ENCODE assay signal across 17 mouse cellular contexts in the genomic region with DNA sequence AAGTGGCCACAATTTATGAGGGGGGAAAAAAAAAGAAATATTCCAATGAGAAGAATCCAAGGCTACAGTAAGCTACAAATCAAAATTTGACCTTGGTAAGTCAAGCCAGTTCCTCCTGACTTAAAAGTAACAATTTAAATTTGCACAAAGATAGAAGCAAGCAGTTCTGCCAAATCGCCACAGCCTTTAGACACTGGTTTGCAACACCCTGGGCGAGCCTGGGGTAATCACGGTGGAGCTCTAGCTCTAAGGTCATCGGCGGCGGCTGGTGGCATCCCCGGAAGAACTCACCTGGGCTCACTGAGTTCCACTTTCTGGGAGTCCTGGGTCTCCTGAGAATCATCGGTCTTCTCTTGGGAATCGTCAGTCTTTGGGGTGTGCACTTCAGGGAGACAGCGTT. TPM values are rescaled to one million over a fixed set of nuclear protein-coding genes. Genes with fewer than 3 reads are reported as not detected.
DNase-seq lines count a peak whose midpoint lies in the region.
"Had no signal": no experiment of that assay in that cellular context is flagged by ENCODE, and none has a peak within 500 bp of the region (broad histone marks: within the 10 kb centered on the region; RNA-seq: fewer than 3 reads in every experiment).

No protein-coding gene starts in this region.

- DNase-seq in adrenal gland, adult 2 months: peak; percentile 23
- no peak for DNase-seq in adrenal gland, postnatal 10 days
- peak; percentile 41 for DNase-seq in adrenal gland, postnatal 14 days
- DNase-seq in adrenal gland, postnatal 4 days (ENCODE audit: low spot score in 2 of 2): no peak
- peak; percentile 20 to 40 for DNase-seq in adrenal gland, postnatal 36 days
- no peak for DNase-seq in gastrocnemius, postnatal 25 days
- DNase-seq: cerebellum, adult 11-12 months; cerebellum, adult 2 months; cerebellum, adult 9-10 months; cerebellum, postnatal 10 days; cerebellum, postnatal 25 days; forebrain, postnatal 0 days had no signal

RNA-seq across cellular contexts. Expression of gene Il17f, which starts 14.1 kb away (rescaled TPM):
- total RNA-seq in adrenal gland, adult 2 months (2021): not detected
- polyA plus RNA-seq in adrenal gland, adult 2 months (2012; rRNA removed): not detected in 2 replicates
- not detected for total RNA-seq in adrenal gland, postnatal 10 days (2021)
- total RNA-seq in adrenal gland, postnatal 14 days (2021): not detected in 2 replicates
- total RNA-seq in adrenal gland, postnatal 4 days (2021): under 1 TPM in 1 of 2 experiments, not detected in 1; 0.68 TPM
- not detected for total RNA-seq in adrenal gland, postnatal 36 days (2021)
- not detected for total RNA-seq in gastrocnemius, postnatal 25 days (2021)
- total RNA-seq: forebrain, postnatal 0 days; MEL had no signal
- polyA plus RNA-seq: C2C12; cerebellum, adult 2 months; cortical plate, adult 2 months; embryonic facial prominence, embryonic 14.5 days; forebrain, embryonic 15.5 days; forebrain, postnatal 0 days had no signal

RNA-seq across cellular contexts. Expression of gene Mcm3, which starts 15.6 kb away (rescaled TPM):
- total RNA-seq in adrenal gland, adult 2 months (2021): 10 to 100 TPM; 12.6 to 13.6 TPM
- 4.7 and 6.7 TPM in 2 replicates for polyA plus RNA-seq in adrenal gland, adult 2 months (2012; rRNA removed)
- 10 to 100 TPM; 40.3 to 54.6 TPM for total RNA-seq in adrenal gland, postnatal 10 days (2021)
- 35.1 and 41.6 TPM in 2 replicates for total RNA-seq in adrenal gland, postnatal 14 days (2021)
- 10 to 100 TPM; 73.8 to 85.6 TPM for total RNA-seq in adrenal gland, postnatal 4 days (2021)
- total RNA-seq in adrenal gland, postnatal 36 days (2021): 10 to 100 TPM; 20.7 to 22.1 TPM
- 1 to 10 TPM; 2.3 to 3.0 TPM for total RNA-seq in gastrocnemius, postnatal 25 days (2021)

Comparison
In these comparisons a context has a peak if more than half of its experiments do, and no peak if none do; other contexts are left out.
1. DNase-seq: peak in adrenal gland, adult 2 months (single experiment), adrenal gland, postnatal 14 days (single experiment) and adrenal gland, postnatal 36 days (2 of 2); none in adrenal gland, postnatal 10 days (single experiment), adrenal gland, postnatal 4 days (0 of 2) and gastrocnemius, postnatal 25 days (single experiment).